Mouse (Mus musculus) frontal cortex, postnatal 14 days (tissue): ENCODE measurements around the gene Trim67.
A peak's percentile ranks its signal among the peaks of the same experiment; 100 is the strongest.
"Not testable (repeated sequence)": the region's sequence is repeated elsewhere in the genome, so short reads cannot be mapped to it uniquely, and the experiment has no call there.

Source experiments
- DNase-seq, 2 experiments: peaks; one replicate each; pipeline ENCODE4 v3.0.0; 2022; ENCODE audit warnings: low spot score in 2 of 2

Gene Trim67

GRCm38 (mm10) chr8:124831941-124832340 is 39.0 kb downstream of the Trim67 start:
- no peak for DNase-seq

GRCm38 (mm10) chr8:124833430-124834205 is 40.7 kb downstream of the Trim67 start:
- no peak for DNase-seq

GRCm38 (mm10) chr8:124835848-124836247 is 43.0 kb downstream of the Trim67 start:
- DNase-seq, result no peak

GRCm38 (mm10) chr8:124836273-124836672 is 43.4 kb downstream of the Trim67 start:
- no peak for DNase-seq

GRCm38 (mm10) chr8:124836907-124837306 is 44.0 kb downstream of the Trim67 start:
- no peak for DNase-seq

GRCm38 (mm10) chr8:124837956-124838355 is 45.1 kb downstream of the Trim67 start:
- DNase-seq, result no peak

- no peak for DNase-seq
Measured at GRCm38 (mm10) chr8:124839371-124839770, 46.5 kb downstream of the Trim67 start.

- no peak for DNase-seq
Measured at GRCm38 (mm10) chr8:124840900-124841299, 48.0 kb downstream of the Trim67 start.

- no peak for DNase-seq
Measured at GRCm38 (mm10) chr8:124841775-124842174, 48.9 kb downstream of the Trim67 start.

GRCm38 (mm10) chr8:124842929-124843328 is 50.0 kb downstream of the Trim67 start:
- DNase-seq, result not testable (repeated sequence)

- DNase-seq, result no peak
Measured at GRCm38 (mm10) chr8:124845131-124845530, 52.2 kb downstream of the Trim67 start.

GRCm38 (mm10) chr8:124845573-124845972 is 52.7 kb downstream of the Trim67 start:
- DNase-seq, result no peak

- DNase-seq, result no peak
Measured at GRCm38 (mm10) chr8:124853511-124853910, 60.6 kb downstream of the Trim67 start.

- no peak for DNase-seq
Measured at GRCm38 (mm10) chr8:124859466-124859865, 66.6 kb downstream of the Trim67 start.

GRCm38 (mm10) chr8:124860188-124860587 is 67.3 kb downstream of the Trim67 start:
- no peak for DNase-seq

GRCm38 (mm10) chr8:124862321-124863162 is 69.7 kb downstream of the Trim67 start, which contains the start of the genes Gnpat and 2810004N23Rik:
Gnpat (plus strand) TSS chr8:124863033.
2810004N23Rik (minus strand) TSS chr8:124863120.
- DNase-seq, result peak; percentile 78 to 88

- no peak for DNase-seq
Measured at GRCm38 (mm10) chr8:124863163-124863677, 70.3 kb downstream of the Trim67 start.

GRCm38 (mm10) chr8:124863729-124864128 is 70.8 kb downstream of the Trim67 start:
- DNase-seq, result no peak

GRCm38 (mm10) chr8:124866669-124867068 is 73.8 kb downstream of the Trim67 start:
- no peak for DNase-seq

- DNase-seq, result no peak
Measured at GRCm38 (mm10) chr8:124867126-124867525, 74.2 kb downstream of the Trim67 start.

- DNase-seq, result no peak
Measured at GRCm38 (mm10) chr8:124869708-124870107, 76.8 kb downstream of the Trim67 start.

GRCm38 (mm10) chr8:124871474-124871873 is 78.6 kb downstream of the Trim67 start:
- no peak for DNase-seq
